ENCODE assay signal across 8 mouse cellular contexts in genomic region chr3:69653361-69653760, GRCm38 (mm10). TPM values are rescaled to one million over a fixed set of nuclear protein-coding genes. Genes with fewer than 3 reads are reported as not detected.
DNase-seq lines count a peak whose midpoint lies in the region; ATAC-seq and TF ChIP-seq lines count a peak whose summit lies in the region.
"Not testable (repeated sequence)": the region's sequence is repeated elsewhere in the genome, so short reads cannot be mapped to it uniquely, and the experiment has no call there.
"Had no signal": no experiment of that assay in that cellular context is flagged by ENCODE, and none has a peak within 500 bp of the region (broad histone marks: within the 10 kb centered on the region; RNA-seq: fewer than 3 reads in every experiment).

No protein-coding gene starts in this region.

- H3K4me2 ChIP-seq in liver, postnatal 0 days (ENCODE audit: low read depth, low read length) = not testable (repeated sequence)

- WGBS in liver, postnatal 0 days (ENCODE audit: insufficient replicate concordance) = 62% methylated on average over 8 of the region's 8 CpGs

- TF ChIP-seq EP300 in liver, postnatal 0 days (IDR thresholded peaks at IDR 0.05; ENCODE audit: low read depth) = not testable (repeated sequence)

- not testable (repeated sequence) for H3K36me3 ChIP-seq in liver, postnatal 0 days (replicated peaks; ENCODE audit: insufficient read depth, low read length)

- DNase-seq in adrenal gland, adult 2 months = peak; percentile 87
- DNase-seq in adrenal gland, postnatal 10 days = peak; percentile 57
- DNase-seq in adrenal gland, postnatal 25 days = peak; percentile 26
- DNase-seq in heart, adult 11 months = peak; percentile 82
- DNase-seq in liver, postnatal 0 days = not testable (repeated sequence)
- DNase-seq in ovary, postnatal 36 days (ENCODE audit: low spot score) = peak; percentile 44
- peak; percentile 39 for DNase-seq in yolk sac, embryonic 10.5 days (ENCODE audit: low spot score)

- not testable (repeated sequence) for H3K9ac ChIP-seq in liver, postnatal 0 days (replicated peaks)

- TF ChIP-seq CTCF in liver, postnatal 0 days (IDR thresholded peaks at IDR 0.05; ENCODE audit: low read depth) = not testable (repeated sequence)

- peaks cover 13% of the 10 kb centered on the region for H3K4me1 ChIP-seq in liver, postnatal 0 days (ENCODE audit: insufficient read depth)

- H3K4me3 ChIP-seq in liver, postnatal 0 days (ENCODE audit: low read depth, low read length) = not testable (repeated sequence)

- ATAC-seq in liver, postnatal 0 days = not testable (repeated sequence)

- H3K9me3 ChIP-seq in liver, postnatal 0 days (ENCODE audit: low read length) = not testable (repeated sequence)

- H3K27me3 ChIP-seq in liver, postnatal 0 days (ENCODE audit: insufficient read depth, low read length) = not testable (repeated sequence)

- H3K27ac ChIP-seq in liver, postnatal 0 days (ENCODE audit: low read depth) = 0 out of 2 replicates have a peak overlapping the region, but pooled peaks have one; percentile 22

RNA-seq across cellular contexts. Expression of gene B3galnt1, which starts 54.6 kb away (rescaled TPM):
- total RNA-seq in adrenal gland, adult 2 months (2021) = 10 to 100 TPM; 10.2 to 14.2 TPM
- 6.0 and 6.4 TPM in 2 replicates for polyA plus RNA-seq in adrenal gland, adult 2 months (2012; rRNA removed)
- 10 to 100 TPM; 14.1 to 15.9 TPM for total RNA-seq in adrenal gland, postnatal 10 days (2021)
- 14.3 and 17.7 TPM in 2 replicates for total RNA-seq in adrenal gland, postnatal 25 days (2021)
- 1.9 and 2.0 TPM in 2 replicates for polyA plus RNA-seq in liver, postnatal 0 days (2015; fragmentation: Nextera tagmentation; extraction: Ambion mirVana)
- total RNA-seq: MEL had no signal
